Mouse (Mus musculus) myocyte (in vitro differentiated cells): Measurements from ENCODE around the gene B4galt3.

Source experiments
- CEBPB ChIP-seq: IDR thresholded peaks from 2 replicates; pipeline ENCODE4 v1.6.1; 2011; ENCODE audit warnings: mild to moderate bottlenecking, moderate library complexity; ENCODE audit not compliant: poor library complexity, insufficient read depth, severe bottlenecking
- E2F4 ChIP-seq: IDR thresholded peaks from one replicate; pipeline ENCODE4 v1.6.1; 2011; ENCODE audit warnings: mild to moderate bottlenecking, control low read depth, moderate library complexity; ENCODE audit not compliant: insufficient read depth
- POLR2A ChIP-seq: IDR thresholded peaks from one replicate; pipeline ENCODE4 v1.6.1; 2011; ENCODE audit warnings: low read depth, mild to moderate bottlenecking, control low read depth, moderate library complexity; ENCODE audit not compliant: insufficient read length
- TCF12 ChIP-seq: IDR thresholded peaks from one replicate; pipeline ENCODE4 v1.6.1; 2011; ENCODE audit warnings: mild to moderate bottlenecking, control low read depth; ENCODE audit not compliant: poor library complexity, insufficient read depth, severe bottlenecking
- USF1 ChIP-seq: IDR thresholded peaks from one replicate; pipeline ENCODE4 v1.6.1; 2011; ENCODE audit warnings: low read depth, mild to moderate bottlenecking, control low read depth, moderate library complexity

GRCm38 (mm10) chr1:171256095-171256818 is 13.9 kb upstream of the B4galt3 start:
- TF ChIP-seq CEBPB = no peak
- TF ChIP-seq USF1 = no peak
- TF ChIP-seq POLR2A = no peak
- TF ChIP-seq TCF12 = no peak
- TF ChIP-seq E2F4 = no peak
